Mouse (Mus musculus) liver, embryonic 13.5 days (tissue): ENCODE results near the gene Fam163a. TPM values are rescaled to one million over a fixed set of nuclear protein-coding genes. Genes with fewer than 3 reads are reported as not detected.
A peak's percentile ranks its signal among the peaks of the same experiment; 100 is the strongest.

Experiments used
- ATAC-seq: fragments of 200-750 bp; cut with Nextera tagmentation; 2 replicates; pipeline ENCODE4 v1.8.0; 2017; ENCODE audit warnings: low read depth, mild to moderate bottlenecking, moderate number of reproducible peaks, moderate library complexity
- DNase-seq: peaks from one replicate; pipeline ENCODE4 v3.0.0; 2022
- H3K27ac ChIP-seq: fragments of 300-500 bp; sonication (generic); 2 replicates; pipeline ENCODE4 v1.5.1; 2015; ENCODE audit warnings: moderate library complexity, mild to moderate bottlenecking, inconsistent platforms
- H3K27me3 ChIP-seq: fragments of 300-500 bp; sonication (generic); 2 replicates; pipeline ENCODE4 v1.6.1; 2015; ENCODE audit warnings: mild to moderate bottlenecking, inconsistent platforms
- H3K36me3 ChIP-seq: fragments of 300-500 bp; sonication (generic); 2 replicates; pipeline ENCODE4 v1.6.1; 2015; ENCODE audit warnings: mild to moderate bottlenecking, inconsistent platforms
- H3K4me1 ChIP-seq: fragments of 300-500 bp; sonication (generic); replicated peaks from 2 replicates; pipeline ENCODE4 v1.6.1; 2015; ENCODE audit warnings: inconsistent platforms
- H3K4me2 ChIP-seq: fragments of 300-500 bp; sonication (generic); 2 replicates; pipeline ENCODE4 v1.6.1; 2015; ENCODE audit warnings: inconsistent platforms, mild to moderate bottlenecking, moderate library complexity
- H3K4me3 ChIP-seq: fragments of 300-500 bp; sonication (generic); replicated peaks from 2 replicates; pipeline ENCODE4 v1.5.1; 2015; ENCODE audit warnings: mild to moderate bottlenecking, inconsistent platforms
- H3K9ac ChIP-seq: fragments of 300-500 bp; sonication (generic); 2 replicates; pipeline ENCODE4 v1.6.1; 2015; ENCODE audit warnings: mild to moderate bottlenecking, inconsistent platforms
- H3K9me3 ChIP-seq: fragments of 300-500 bp; sonication (generic); replicated peaks from 2 replicates; pipeline ENCODE4 v1.6.1; 2016; ENCODE audit warnings: inconsistent platforms
- WGBS: fragments of 180-500 bp; shearing (Covaris S2); methylation state at CpG from one replicate; pipeline ENCODE4 v1.1.7; 2015; ENCODE audit not compliant: insufficient replicate concordance; 5-methylcytosine and 5-hydroxymethylcytosine counted together
- polyA plus RNA-seq: library from polyadenylated mRNA; unstranded; fragments of >200 nt; fragmentation: Nextera tagmentation; extraction: Ambion mirVana; gene quantifications from 2 replicates; pipeline ENCODE4 v1.2.1, GENCODE M21; 2015

Fam163a gene
- polyA plus RNA-seq, 1 experiment from 2014 or later, result 0.06 TPM

DNA sequence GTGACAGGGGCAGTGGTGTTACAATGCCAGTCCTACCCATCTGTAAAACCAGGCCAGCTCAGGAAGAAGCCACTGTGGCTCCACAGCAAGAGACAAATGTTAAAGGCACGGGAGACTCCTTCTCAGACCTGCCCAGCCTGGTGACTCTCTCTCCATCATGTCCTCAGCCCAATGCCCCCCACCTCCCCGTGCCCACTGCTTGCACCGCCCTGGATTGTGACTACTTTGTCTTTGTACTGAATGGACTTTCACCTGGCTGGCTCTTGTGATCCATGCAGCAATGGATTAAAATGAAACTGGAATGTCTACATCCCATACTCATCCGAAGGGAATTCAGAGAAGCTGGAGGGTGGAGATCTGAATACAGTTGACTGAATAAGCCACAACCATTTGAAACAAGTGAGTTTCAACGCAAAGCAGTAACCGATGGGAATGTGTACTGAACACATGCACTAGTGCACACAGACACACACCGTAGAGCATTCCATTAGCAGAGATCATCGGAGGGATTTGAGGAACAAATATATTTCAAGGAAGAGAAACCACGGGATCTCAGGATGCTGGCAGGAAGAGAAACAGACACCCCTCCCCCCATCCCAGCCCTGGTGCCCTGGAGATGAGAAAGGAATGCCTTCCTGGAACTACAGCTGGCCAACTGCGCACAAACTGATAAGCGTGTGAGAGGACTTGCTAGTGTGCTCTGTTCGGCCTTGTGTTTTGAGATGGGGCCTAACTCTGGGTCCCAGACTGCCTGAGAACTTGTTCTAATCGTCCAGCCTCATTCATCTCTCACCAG, 17.6 kb upstream of the Fam163a start:
- Histone ChIP-seq H3K4me2 (peak overlapping the region; percentile 59), H3K4me1 (peaks cover 94% of the 10 kb centered on the region), H3K9me3 (no peaks in the 10 kb centered on the region), H3K9ac (peak overlapping the region; percentile 64), H3K36me3 (no peaks in the 10 kb centered on the region; the same call in 1 of the 2 replicates), H3K27ac (peak overlapping the region; percentile 94), H3K27me3 (no peaks in the 10 kb centered on the region), H3K4me3 (no peak overlapping the region)
- ATAC-seq, result peak; percentile 95
- peak; percentile 84 for DNase-seq
- WGBS, result 33% methylated on average over 13 of the region's 13 CpGs

DNA sequence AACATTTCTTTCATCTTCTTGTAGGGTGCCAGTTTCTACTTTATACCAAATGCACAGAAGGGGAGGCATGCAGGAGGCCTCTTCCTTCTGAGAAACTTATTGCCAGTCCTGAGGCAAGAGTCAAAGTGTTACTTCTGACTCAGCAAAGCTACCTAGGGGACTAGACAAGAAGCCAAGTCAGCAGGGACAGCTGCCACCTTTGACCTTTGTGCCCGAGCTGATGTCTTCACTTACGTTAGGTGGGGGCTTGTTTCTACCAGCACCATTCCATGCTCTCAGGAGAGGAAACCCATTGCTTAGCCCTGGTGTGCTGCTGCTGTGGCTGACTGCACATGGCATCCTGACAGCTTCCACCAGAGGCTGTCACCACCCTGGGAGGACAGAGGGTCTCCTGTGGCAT, 16.5 kb upstream of the Fam163a start:
- Histone ChIP-seq H3K4me2 (peak overlapping the region; percentile 59; the same call in 1 of the 2 replicates), H3K27me3 (no peaks in the 10 kb centered on the region), H3K4me1 (peaks cover 94% of the 10 kb centered on the region), H3K36me3 (no peaks in the 10 kb centered on the region; the same call in 1 of the 2 replicates), H3K4me3 (no peak overlapping the region), H3K9me3 (no peaks in the 10 kb centered on the region), H3K27ac (peak overlapping the region; percentile 94), H3K9ac (peak overlapping the region; percentile 64)
- WGBS, result 68% methylated on average over 2 of the region's 2 CpGs
- ATAC-seq (no peak), DNase-seq (no peak)

DNA sequence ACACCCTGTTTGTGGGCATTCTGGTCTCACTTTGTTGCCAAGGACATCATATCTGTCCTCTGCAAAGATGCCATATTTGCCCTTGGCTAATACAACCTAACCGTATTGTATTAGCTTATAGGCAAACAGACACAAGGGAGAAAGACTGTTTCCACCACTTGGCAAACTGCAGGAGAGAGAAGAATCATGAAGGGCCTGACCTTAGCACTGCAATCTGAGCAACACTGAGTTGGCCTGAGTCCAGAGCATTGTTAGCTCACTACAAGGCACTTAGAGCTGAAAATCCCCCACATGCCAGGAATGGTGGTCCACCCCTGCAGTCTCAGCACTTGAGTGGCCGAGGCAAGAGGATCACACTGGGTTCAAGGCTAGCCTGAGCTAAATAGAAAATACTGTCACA, 13.7 kb upstream of the Fam163a start:
- Histone ChIP-seq H3K4me2 (no peak overlapping the region), H3K27ac (peak overlapping the region; percentile 94), H3K9me3 (no peaks in the 10 kb centered on the region), H3K27me3 (no peaks in the 10 kb centered on the region), H3K9ac (0 out of 2 replicates have a peak overlapping the region, but pooled peaks have one; percentile 59), H3K4me1 (peaks cover 95% of the 10 kb centered on the region), H3K36me3 (no peaks in the 10 kb centered on the region; the same call in 1 of the 2 replicates), H3K4me3 (no peak overlapping the region)
- DNase-seq (no peak), ATAC-seq (no peak)
- WGBS, result 80% methylated on average over 2 of the region's 2 CpGs

DNA sequence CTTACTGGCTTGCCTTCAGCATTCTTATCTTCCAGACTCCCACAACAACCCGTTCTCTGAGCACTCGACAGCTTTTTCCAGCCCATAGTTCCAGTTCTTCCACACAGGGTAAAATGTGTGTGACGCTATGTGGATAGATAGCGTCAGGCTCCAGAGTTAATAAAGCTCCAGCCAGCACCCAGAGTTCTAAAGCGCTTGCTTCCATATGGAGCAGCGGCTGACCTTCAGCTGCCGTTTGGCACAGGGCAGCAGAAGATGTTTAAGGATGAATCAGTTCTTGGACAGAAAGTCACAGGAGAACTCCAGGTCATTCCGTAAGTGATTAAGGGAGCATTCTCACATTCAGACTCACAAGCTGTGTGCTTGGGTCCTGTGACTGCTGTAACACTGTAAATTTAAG, 13.1 kb upstream of the Fam163a start:
- H3K27ac ChIP-seq, result peak overlapping the region; percentile 94
- peak overlapping the region; percentile 60 for H3K4me2 ChIP-seq
- no peak overlapping the region for H3K4me3 ChIP-seq
- peaks cover 95% of the 10 kb centered on the region for H3K4me1 ChIP-seq
- H3K9me3 ChIP-seq, result no peaks in the 10 kb centered on the region
- H3K27me3 ChIP-seq, result no peaks in the 10 kb centered on the region
- peak overlapping the region; percentile 59 for H3K9ac ChIP-seq
- DNase-seq, result no peak
- ATAC-seq, result no peak
- 68% methylated on average over 8 of the region's 8 CpGs for WGBS
- H3K36me3 ChIP-seq, result no peaks in the 10 kb centered on the region; the same call in 1 of the 2 replicates

DNA sequence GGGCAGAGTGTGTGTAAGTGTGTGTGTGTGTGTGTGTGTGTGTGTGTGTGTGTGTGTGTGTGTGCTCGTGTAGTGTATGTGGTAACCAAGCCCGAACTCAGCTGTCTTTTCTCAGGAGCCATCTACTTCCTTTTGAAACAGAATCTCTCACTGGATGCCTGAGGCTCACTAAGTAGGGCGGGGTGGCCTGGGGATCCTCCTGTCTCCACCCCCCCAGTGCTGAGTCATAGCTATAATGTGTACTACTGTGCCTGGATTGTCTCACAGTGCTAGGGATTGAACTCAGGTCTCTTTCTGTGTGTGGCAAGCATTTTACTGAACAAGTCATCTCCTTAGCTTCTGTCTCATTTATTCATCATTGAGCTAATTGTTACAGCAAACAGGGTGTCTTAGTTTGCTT, 12.6 kb upstream of the Fam163a start:
- H3K4me1 ChIP-seq, result peaks cover 95% of the 10 kb centered on the region
- H3K27ac ChIP-seq, result peak overlapping the region; percentile 94
- H3K36me3 ChIP-seq, result no peaks in the 10 kb centered on the region; the same call in 1 of the 2 replicates
- peak overlapping the region; percentile 60 for H3K4me2 ChIP-seq
- peak overlapping the region; percentile 10; the same call in 1 of the 2 replicates for H3K4me3 ChIP-seq
- H3K9ac ChIP-seq, result peak overlapping the region; percentile 59
- H3K9me3 ChIP-seq, result no peaks in the 10 kb centered on the region
- DNase-seq (peak; percentile 86), ATAC-seq (peak; percentile 88)
- 2% methylated on average over 3 of the region's 3 CpGs for WGBS
- H3K27me3 ChIP-seq, result no peaks in the 10 kb centered on the region

DNA sequence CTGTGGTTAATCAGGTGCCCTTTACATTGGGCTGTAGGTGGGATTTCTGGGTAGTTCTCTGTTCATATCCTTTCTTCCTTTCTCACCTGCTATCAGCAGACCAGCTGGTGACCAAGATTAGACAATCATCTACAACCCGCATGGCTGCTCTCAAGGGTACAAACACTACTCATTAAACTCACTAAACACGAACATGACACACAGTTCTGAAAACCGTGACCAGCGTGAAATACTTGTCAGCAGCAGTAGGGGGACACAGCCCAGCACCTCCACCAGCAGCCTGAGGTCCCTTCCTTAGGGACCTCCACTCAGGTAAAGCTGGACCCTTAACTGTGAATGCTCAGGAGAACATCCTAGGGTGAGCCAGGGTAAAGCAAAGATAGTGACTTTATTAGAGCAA, 11.4 kb upstream of the Fam163a start:
- H3K9ac ChIP-seq, result peak overlapping the region; percentile 59

DNA sequence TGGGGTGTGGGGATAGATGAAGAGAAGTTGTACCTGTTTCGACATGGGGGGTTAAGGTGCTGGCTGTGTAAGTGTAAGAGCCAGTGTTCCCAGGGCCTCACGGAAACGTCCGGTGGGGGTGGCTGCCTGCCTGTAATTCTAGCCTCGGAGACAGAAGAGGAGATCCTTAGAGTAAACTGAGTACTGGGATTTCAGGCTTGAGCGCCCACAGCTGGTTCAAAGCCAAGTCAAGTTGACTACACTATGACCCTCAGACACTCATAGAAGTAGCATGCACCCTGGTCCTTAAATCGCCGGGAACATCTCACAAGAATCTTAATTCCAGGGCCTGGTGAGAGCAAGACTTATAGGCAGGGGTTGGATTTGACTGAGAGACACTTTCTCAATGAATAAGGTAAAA, 9.8 kb upstream of the Fam163a start:
- H3K4me3 ChIP-seq, result 0 out of 2 replicates have a peak overlapping the region, but pooled peaks have one; percentile 51
- ATAC-seq, result no peak
- peaks cover 87% of the 10 kb centered on the region for H3K4me1 ChIP-seq
- no peak for DNase-seq
- peak overlapping the region; percentile 69; the same call in 1 of the 2 replicates for H3K9ac ChIP-seq
- H3K36me3 ChIP-seq, result no peaks in the 10 kb centered on the region; the same call in 1 of the 2 replicates
- H3K27me3 ChIP-seq, result 0 out of 2 replicates have a peak, but pooled peaks cover 4% of the 10 kb centered on the region
- peak overlapping the region; percentile 66 for H3K4me2 ChIP-seq
- H3K9me3 ChIP-seq, result no peaks in the 10 kb centered on the region
- peak overlapping the region; percentile 48 for H3K27ac ChIP-seq
- 87% methylated on average over 8 of the region's 8 CpGs for WGBS

More for the DNA sequence above, 11.4 kb upstream of the Fam163a start:
- no peaks in the 10 kb centered on the region; the same call in 1 of the 2 replicates for H3K36me3 ChIP-seq
- whole genome bisulfite sequencing, result 54% methylated on average over 4 of the region's 4 CpGs
- H3K27me3 ChIP-seq, result no peaks in the 10 kb centered on the region
- H3K4me3 ChIP-seq, result no peak overlapping the region
- H3K9me3 ChIP-seq, result no peaks in the 10 kb centered on the region
- peak overlapping the region; percentile 60 for H3K4me2 ChIP-seq
- H3K27ac ChIP-seq, result peak overlapping the region; percentile 94
- H3K4me1 ChIP-seq, result peaks cover 95% of the 10 kb centered on the region
- DNase-seq (no peak), ATAC-seq (no peak)

DNA sequence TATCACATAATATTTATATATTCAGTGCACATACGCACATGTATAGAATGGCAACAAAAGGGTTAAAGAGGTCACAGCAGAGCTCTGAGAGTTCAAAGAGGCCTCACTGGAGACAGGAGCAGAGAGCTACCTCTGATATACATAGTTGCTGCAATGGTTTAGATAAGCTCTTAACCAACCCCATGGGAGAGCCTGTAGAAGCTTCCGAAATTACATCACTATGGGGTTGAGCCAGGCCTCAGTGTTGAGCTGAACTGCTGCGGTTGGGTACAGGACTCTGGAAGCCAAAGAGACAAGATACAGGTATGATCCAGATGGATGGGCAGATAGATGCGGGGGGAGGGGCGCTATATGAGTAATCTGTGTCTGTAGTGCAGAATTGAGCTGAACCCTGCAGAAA, 8.1 kb upstream of the Fam163a start:
- DNase-seq, result peak; percentile 75
- 28% methylated on average over 5 of the region's 5 CpGs for WGBS
- Histone ChIP-seq H3K27me3 (peaks cover 13% of the 10 kb centered on the region), H3K36me3 (no peaks in the 10 kb centered on the region), H3K4me1 (peaks cover 72% of the 10 kb centered on the region), H3K9ac (peak overlapping the region; percentile 69), H3K27ac (peak overlapping the region; percentile 88), H3K9me3 (no peaks in the 10 kb centered on the region), H3K4me2 (peak overlapping the region; percentile 66), H3K4me3 (peak overlapping the region; percentile 51)
- ATAC-seq, result peak; percentile 93

DNA sequence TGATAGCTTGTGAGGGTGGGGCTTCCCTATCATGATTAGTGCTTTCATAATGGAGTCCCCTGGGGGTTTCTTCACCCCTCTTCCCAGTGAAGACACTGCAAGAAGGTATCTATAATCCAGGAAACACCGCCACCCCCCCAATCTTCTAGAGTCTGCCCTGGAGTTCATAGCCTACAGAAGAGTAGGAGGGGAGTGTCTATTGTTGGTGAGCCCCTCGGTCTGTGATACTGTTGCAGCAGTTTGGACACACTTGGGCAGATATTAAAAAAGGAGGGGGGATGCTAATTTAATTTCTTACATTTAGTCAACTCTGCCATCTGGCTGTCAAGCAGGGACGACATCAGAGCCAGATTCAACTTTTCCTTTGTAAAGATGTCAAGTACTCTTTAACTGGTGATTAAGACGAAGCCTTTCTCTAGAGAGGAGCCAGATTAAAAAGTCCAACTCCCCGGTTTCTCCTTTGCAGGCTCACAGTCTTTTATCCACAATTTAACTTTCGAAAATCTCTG, 7.0 kb upstream of the Fam163a start:
- ATAC-seq (no peak), DNase-seq (no peak)
- no peak overlapping the region for H3K4me2 ChIP-seq
- no peak overlapping the region for H3K4me3 ChIP-seq
- H3K27ac ChIP-seq, result peak overlapping the region; percentile 3; the same call in 1 of the 2 replicates
- H3K36me3 ChIP-seq, result no peaks in the 10 kb centered on the region
- peaks cover 24% of the 10 kb centered on the region for H3K27me3 ChIP-seq
- peaks cover 61% of the 10 kb centered on the region for H3K4me1 ChIP-seq
- H3K9me3 ChIP-seq, result no peaks in the 10 kb centered on the region
- WGBS, result 65% methylated on average over 6 of the region's 6 CpGs
- H3K9ac ChIP-seq, result no peak overlapping the region

DNA sequence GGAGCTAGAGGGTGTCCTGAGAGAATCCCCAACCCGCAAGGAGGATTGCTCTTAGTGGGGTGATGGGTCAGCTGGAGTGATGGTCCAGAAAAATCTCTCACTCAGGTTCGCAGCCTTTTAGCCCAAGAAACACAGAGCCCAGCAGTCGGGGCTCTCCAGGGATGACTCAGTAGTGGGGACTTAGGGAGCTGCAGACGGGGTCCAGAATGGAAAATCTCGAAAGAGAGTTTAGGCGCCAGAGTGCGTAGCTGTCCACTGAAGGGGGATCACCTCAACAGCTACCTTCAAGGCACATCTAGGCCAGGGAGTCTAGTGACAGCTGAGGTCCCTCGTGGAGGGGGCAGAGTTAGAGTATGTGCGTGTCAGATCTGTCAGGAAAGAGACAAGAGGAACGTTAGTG, 338 bp upstream of the Fam163a start:
- WGBS, result 16% methylated on average over 10 of the region's 10 CpGs
- Histone ChIP-seq H3K9me3 (0 out of 2 replicates have a peak, but pooled peaks cover 3% of the 10 kb centered on the region), H3K27me3 (peaks cover 83% of the 10 kb centered on the region), H3K4me1 (peaks cover 15% of the 10 kb centered on the region), H3K4me3 (peak overlapping the region; percentile 36; the same call in 1 of the 2 replicates), H3K4me2 (peak overlapping the region; percentile 53), H3K27ac (no peak overlapping the region), H3K36me3 (no peaks in the 10 kb centered on the region), H3K9ac (no peak overlapping the region)
- ATAC-seq (no peak), DNase-seq (no peak)

DNA sequence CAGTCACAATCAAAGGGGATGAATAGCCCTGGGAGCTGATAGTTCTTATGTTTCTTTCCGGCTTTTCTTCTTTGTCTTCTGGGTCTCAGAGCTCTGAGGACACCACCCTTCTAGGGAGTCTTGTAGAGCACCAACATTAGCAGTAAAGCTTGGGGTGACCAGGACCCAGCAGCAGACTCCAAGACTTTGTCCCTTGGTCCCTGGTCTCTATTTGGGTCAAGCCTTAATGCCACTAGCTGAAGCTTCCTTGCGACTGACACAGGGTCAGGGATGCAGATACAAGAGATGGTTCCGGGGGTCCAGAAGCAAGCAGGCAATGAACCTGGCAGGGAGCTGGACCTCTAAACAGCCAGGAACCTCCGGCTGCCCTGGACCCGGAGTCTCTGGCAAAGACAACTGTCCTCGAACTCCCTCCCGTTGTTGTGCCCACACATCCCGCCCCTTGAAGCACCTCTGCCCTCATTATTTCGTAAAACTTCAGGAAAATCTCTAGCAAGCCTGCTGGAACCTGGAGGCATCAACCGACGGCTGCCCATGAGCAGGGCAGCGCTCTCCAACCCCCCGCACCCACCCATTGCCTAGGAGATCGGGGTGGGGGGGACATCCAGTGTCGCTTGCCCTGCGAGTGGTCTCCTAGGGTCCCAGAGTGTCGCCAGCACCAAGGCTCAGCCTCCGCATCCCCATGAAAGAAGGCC, 718 bp downstream of the Fam163a start:
- H3K36me3 ChIP-seq, result no peaks in the 10 kb centered on the region
- no peak overlapping the region for H3K27ac ChIP-seq
- H3K4me2 ChIP-seq, result peak overlapping the region; percentile 53
- H3K4me3 ChIP-seq, result peak overlapping the region; percentile 36
- peaks cover 83% of the 10 kb centered on the region for H3K27me3 ChIP-seq
- peaks cover 10% of the 10 kb centered on the region for H3K4me1 ChIP-seq
- DNase-seq, result no peak
- ATAC-seq, result no peak
- H3K9me3 ChIP-seq, result 0 out of 2 replicates have a peak, but pooled peaks cover 3% of the 10 kb centered on the region
- 5% methylated on average over 18 of the region's 18 CpGs for WGBS
- no peak overlapping the region for H3K9ac ChIP-seq
